Mouse (Mus musculus) testis, adult 2 months (tissue): ENCODE measurements at regions not wholly inside any gene's neighbourhood (a gene's known extent, or its start where the extent isn't known, plus 50 kb on each side); places are given as distances from the start of the nearest gene placed in this dataset.

ENCODE experiments used
- H3K27ac ChIP-seq: fragments of 200-500 bp; 2 replicates; pipeline ENCODE4 v1.5.1; 2012; ENCODE audit warnings: low read depth, low read length; ENCODE audit not compliant: control insufficient read depth, insufficient read depth
- H3K27me3 ChIP-seq: fragments of 200-500 bp; 2 replicates; pipeline ENCODE4 v1.6.1; 2012; ENCODE audit warnings: mild to moderate bottlenecking, low read length, moderate library complexity; ENCODE audit not compliant: control insufficient read depth, insufficient read depth
- H3K36me3 ChIP-seq: fragments of 200-500 bp; 2 replicates; pipeline ENCODE4 v1.6.1; 2012; ENCODE audit warnings: mild to moderate bottlenecking, low read length; ENCODE audit not compliant: control insufficient read depth, insufficient read depth
- H3K4me1 ChIP-seq: fragments of 200-500 bp; 2 replicates; pipeline ENCODE4 v1.6.1; 2012; ENCODE audit warnings: low read length; ENCODE audit not compliant: control insufficient read depth, insufficient read depth
- H3K4me3 ChIP-seq: fragments of 200-500 bp; 2 replicates; pipeline ENCODE4 v1.5.1; 2012; ENCODE audit warnings: low read depth, mild to moderate bottlenecking, low read length, moderate library complexity, mixed read lengths; ENCODE audit not compliant: control insufficient read depth
- CTCF ChIP-seq: fragments of 200-500 bp; IDR thresholded peaks from 2 replicates; pipeline ENCODE4 v1.5.1; 2012; ENCODE audit warnings: low read depth, mild to moderate bottlenecking, inconsistent platforms, low read length, moderate library complexity; ENCODE audit not compliant: control insufficient read depth, insufficient read depth, insufficient replicate concordance
- POLR2A ChIP-seq: fragments of 200-500 bp; IDR thresholded peaks from 2 replicates; pipeline ENCODE4 v1.6.1; 2012; ENCODE audit warnings: low read depth, mild to moderate bottlenecking, inconsistent platforms, low read length, moderate library complexity; ENCODE audit not compliant: control insufficient read depth

GRCm38 (mm10) chr13:28426085-28426484, 168.8 kb downstream of the Gm11361 start:
- Histone ChIP-seq H3K4me1 (no peaks in the 10 kb centered on the region), H3K36me3 (no peaks in the 10 kb centered on the region), H3K27ac (no peak overlapping the region), H3K4me3 (no peak overlapping the region), H3K27me3 (no peaks in the 10 kb centered on the region)
- TF ChIP-seq POLR2A (no peak), CTCF (no peak)

GRCm38 (mm10) chr13:28425116-28425515, 167.8 kb downstream of the Gm11361 start:
- TF ChIP-seq POLR2A (no peak), CTCF (no peak)
- no peak overlapping the region for H3K4me3 ChIP-seq
- H3K36me3 ChIP-seq: no peaks in the 10 kb centered on the region
- H3K27ac ChIP-seq: no peak overlapping the region
- H3K4me1 ChIP-seq: no peaks in the 10 kb centered on the region
- no peaks in the 10 kb centered on the region for H3K27me3 ChIP-seq

- Histone ChIP-seq H3K27me3 (no peaks in the 10 kb centered on the region), H3K4me3 (no peak overlapping the region), H3K36me3 (no peaks in the 10 kb centered on the region), H3K4me1 (no peaks in the 10 kb centered on the region; the same call in 1 of the 2 replicates), H3K27ac (no peak overlapping the region)
- TF ChIP-seq POLR2A: no peak
- no peak for TF ChIP-seq CTCF
Observed at GRCm38 (mm10) chr13:28424446-28425059, 167.2 kb downstream of the Gm11361 start.

- Histone ChIP-seq H3K4me3 (no peak overlapping the region), H3K27ac (no peak overlapping the region), H3K27me3 (no peaks in the 10 kb centered on the region), H3K36me3 (no peaks in the 10 kb centered on the region), H3K4me1 (peaks cover 2% of the 10 kb centered on the region)
- TF ChIP-seq CTCF: no peak
- no peak for TF ChIP-seq POLR2A
Observed at GRCm38 (mm10) chr13:28421309-28421708, 164.0 kb downstream of the Gm11361 start.

GRCm38 (mm10) chr13:28420636-28421035, 163.3 kb downstream of the Gm11361 start:
- no peak overlapping the region for H3K4me3 ChIP-seq
- H3K27ac ChIP-seq: no peak overlapping the region
- H3K4me1 ChIP-seq: peaks cover 2% of the 10 kb centered on the region
- H3K36me3 ChIP-seq: no peaks in the 10 kb centered on the region
- TF ChIP-seq CTCF (no peak), POLR2A (no peak)
- H3K27me3 ChIP-seq: no peaks in the 10 kb centered on the region

- Histone ChIP-seq H3K4me1 (peaks cover 2% of the 10 kb centered on the region), H3K27ac (no peak overlapping the region), H3K36me3 (no peaks in the 10 kb centered on the region), H3K27me3 (no peaks in the 10 kb centered on the region), H3K4me3 (no peak overlapping the region; the same call in 1 of the 2 replicates)
- TF ChIP-seq CTCF: no peak
- no peak for TF ChIP-seq POLR2A
Observed at GRCm38 (mm10) chr13:28419950-28420381, 162.6 kb downstream of the Gm11361 start.

- Histone ChIP-seq H3K27me3 (no peaks in the 10 kb centered on the region), H3K27ac (no peak overlapping the region), H3K4me1 (peaks cover 2% of the 10 kb centered on the region), H3K4me3 (no peak overlapping the region), H3K36me3 (no peaks in the 10 kb centered on the region)
- no peak for TF ChIP-seq CTCF
- TF ChIP-seq POLR2A: no peak
Observed at GRCm38 (mm10) chr13:28418936-28419681, 161.8 kb downstream of the Gm11361 start.
